Mouse (Mus musculus): ENCODE data around the gene Vav2.

GRCm38 (mm10) chr2:27375141-27375540 is 51.7 kb downstream of the Vav2 start:
- TF ChIP-seq CTCF (conservative IDR thresholded peaks at IDR 0.05; ENCODE audit: insufficient read depth, insufficient read length, low read depth, low read length), result no peak
- no peak for TF ChIP-seq POLR2A (IDR thresholded peaks at IDR 0.05; ENCODE audit: low read depth, low read length)
